Mouse (Mus musculus): ENCODE measurements around the gene Lsm10.

DNA sequence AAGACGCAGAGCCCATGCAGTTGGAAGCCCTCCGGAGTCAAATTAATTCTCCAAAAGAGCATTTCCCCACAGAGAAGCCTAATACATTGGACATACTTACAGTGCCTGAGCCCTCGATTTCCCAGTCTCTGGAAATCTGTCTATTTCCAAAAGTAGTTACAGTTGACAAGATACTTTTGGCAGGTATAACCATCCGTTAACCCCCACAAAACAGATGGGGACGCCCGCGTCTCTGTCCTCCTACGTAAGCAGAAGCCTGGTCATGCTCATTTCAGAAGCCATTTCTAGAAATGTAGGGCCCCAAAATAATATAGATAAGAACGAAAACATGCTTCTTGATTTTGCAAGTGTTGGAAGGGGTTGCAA is 37.4 kb upstream of the Lsm10 start:
- TF ChIP-seq E2F4 (IDR thresholded peaks at IDR 0.05; ENCODE audit: borderline replicate concordance, low read depth, low read length) (no peak), CTCF (IDR thresholded peaks at IDR 0.05 in 2 of 3, conservative IDR thresholded peaks at IDR 0.05 in 1 of 3; ENCODE audit: control insufficient read depth in 1 of 3, insufficient read depth in 1 of 3, low read depth in 2 of 3, low read length in 3 of 3, poor library complexity in 1 of 3, severe bottlenecking in 1 of 3) (no peak), HCFC1 (IDR thresholded peaks at IDR 0.05; ENCODE audit: low read depth, low read length) (no peak), MYC (IDR thresholded peaks at IDR 0.05; ENCODE audit: low read depth, low read length) (no peak)
